Mouse (Mus musculus): ENCODE results near the gene Acot8. TPM values are rescaled to one million over a fixed set of nuclear protein-coding genes. Genes with fewer than 3 reads are reported as not detected.
A peak's percentile ranks its signal among the peaks of the same experiment; 100 is the strongest.

The Acot8 gene
- polyA plus RNA-seq, 1 experiment from 2014 or later: 16.8 TPM

GRCm38 (mm10) chr2:164762593-164762992, 42.1 kb downstream of the Acot8 start:
- Histone ChIP-seq H3K27ac (no peak overlapping the region), H3K27me3 (no peaks in the 10 kb centered on the region), H3K4me2 (no peak overlapping the region), H3K4me3 (no peak overlapping the region), H3K9ac (no peak overlapping the region), H3K9me3 (no peaks in the 10 kb centered on the region), H3K4me1 (no peaks in the 10 kb centered on the region), H3K36me3 (peaks cover 94% of the 10 kb centered on the region)
- no peak for ATAC-seq (ENCODE audit: insufficient number of reproducible peaks, low FRiP score, low TSS enrichment, low read depth)
- WGBS: 91% methylated on average over 7 of the region's 7 CpGs

- Histone ChIP-seq H3K4me2 (no peak overlapping the region), H3K36me3 (peaks cover 94% of the 10 kb centered on the region), H3K9me3 (no peaks in the 10 kb centered on the region), H3K27me3 (no peaks in the 10 kb centered on the region), H3K4me1 (no peaks in the 10 kb centered on the region), H3K9ac (no peak overlapping the region), H3K4me3 (no peak overlapping the region), H3K27ac (no peak overlapping the region)
- WGBS: 92% methylated on average over 4 of the region's 4 CpGs
- ATAC-seq (ENCODE audit: insufficient number of reproducible peaks, low FRiP score, low TSS enrichment, low read depth): no peak
Measured at GRCm38 (mm10) chr2:164761971-164762370, 42.7 kb downstream of the Acot8 start.

GRCm38 (mm10) chr2:164761502-164761901, 43.2 kb downstream of the Acot8 start:
- WGBS: 90% methylated on average over 2 of the region's 2 CpGs
- no peak for ATAC-seq (ENCODE audit: insufficient number of reproducible peaks, low FRiP score, low TSS enrichment, low read depth)

GRCm38 (mm10) chr2:164760059-164760833, 44.4 kb downstream of the Acot8 start:
- Histone ChIP-seq H3K4me2 (no peak overlapping the region), H3K4me1 (no peaks in the 10 kb centered on the region), H3K27ac (no peak overlapping the region), H3K9me3 (no peaks in the 10 kb centered on the region), H3K9ac (no peak overlapping the region), H3K27me3 (no peaks in the 10 kb centered on the region), H3K4me3 (no peak overlapping the region), H3K36me3 (peaks cover 94% of the 10 kb centered on the region)
- no peak for ATAC-seq (ENCODE audit: insufficient number of reproducible peaks, low FRiP score, low TSS enrichment, low read depth)
- WGBS: 88% methylated on average over 4 of the region's 4 CpGs

More at GRCm38 (mm10) chr2:164761502-164761901, 43.2 kb downstream of the Acot8 start:
- H3K27me3 ChIP-seq: no peaks in the 10 kb centered on the region
- no peak overlapping the region for H3K27ac ChIP-seq
- peaks cover 94% of the 10 kb centered on the region for H3K36me3 ChIP-seq
- no peak overlapping the region for H3K4me2 ChIP-seq
- no peaks in the 10 kb centered on the region for H3K4me1 ChIP-seq
- H3K9ac ChIP-seq: no peak overlapping the region
- no peak overlapping the region for H3K4me3 ChIP-seq
- H3K9me3 ChIP-seq: no peaks in the 10 kb centered on the region

GRCm38 (mm10) chr2:164758692-164759091, 46.0 kb downstream of the Acot8 start:
- Histone ChIP-seq H3K4me2 (no peak overlapping the region), H3K9me3 (no peaks in the 10 kb centered on the region), H3K4me1 (no peaks in the 10 kb centered on the region), H3K27me3 (no peaks in the 10 kb centered on the region), H3K9ac (no peak overlapping the region), H3K36me3 (peaks cover 100% of the 10 kb centered on the region), H3K4me3 (no peak overlapping the region), H3K27ac (no peak overlapping the region)
- 66% methylated on average over 1 of the region's 1 CpGs for WGBS
- ATAC-seq (ENCODE audit: insufficient number of reproducible peaks, low FRiP score, low TSS enrichment, low read depth): no peak

GRCm38 (mm10) chr2:164757841-164758240, 46.8 kb downstream of the Acot8 start:
- ATAC-seq (ENCODE audit: insufficient number of reproducible peaks, low FRiP score, low TSS enrichment, low read depth): no peak

GRCm38 (mm10) chr2:164754800-164755199, 49.9 kb downstream of the Acot8 start:
- Histone ChIP-seq H3K27ac (no peak overlapping the region; the same call in 1 of the 2 replicates), H3K36me3 (peaks cover 90% of the 10 kb centered on the region), H3K4me2 (no peak overlapping the region), H3K4me1 (no peaks in the 10 kb centered on the region), H3K27me3 (no peaks in the 10 kb centered on the region), H3K9me3 (no peaks in the 10 kb centered on the region), H3K4me3 (no peak overlapping the region), H3K9ac (no peak overlapping the region)
- ATAC-seq (ENCODE audit: insufficient number of reproducible peaks, low FRiP score, low TSS enrichment, low read depth): no peak
- WGBS: 87% methylated on average over 2 of the region's 2 CpGs

More at GRCm38 (mm10) chr2:164757841-164758240, 46.8 kb downstream of the Acot8 start:
- H3K4me3 ChIP-seq: no peak overlapping the region
- peaks cover 98% of the 10 kb centered on the region for H3K36me3 ChIP-seq
- H3K9me3 ChIP-seq: no peaks in the 10 kb centered on the region
- no peak overlapping the region for H3K9ac ChIP-seq
- H3K4me1 ChIP-seq: no peaks in the 10 kb centered on the region
- 86% methylated on average over 11 of the region's 11 CpGs for WGBS
- no peaks in the 10 kb centered on the region for H3K27me3 ChIP-seq
- no peak overlapping the region for H3K4me2 ChIP-seq
- H3K27ac ChIP-seq: no peak overlapping the region; the same call in 1 of the 2 replicates

- Histone ChIP-seq H3K27me3 (no peaks in the 10 kb centered on the region), H3K4me1 (no peaks in the 10 kb centered on the region), H3K36me3 (peaks cover 88% of the 10 kb centered on the region), H3K9ac (no peak overlapping the region), H3K9me3 (no peaks in the 10 kb centered on the region), H3K27ac (no peak overlapping the region), H3K4me2 (no peak overlapping the region), H3K4me3 (no peak overlapping the region)
- ATAC-seq (ENCODE audit: insufficient number of reproducible peaks, low FRiP score, low TSS enrichment, low read depth): no peak
- 81% methylated on average over 11 of the region's 11 CpGs for WGBS
Measured at GRCm38 (mm10) chr2:164754105-164754504, 50.6 kb downstream of the Acot8 start.

- Histone ChIP-seq H3K27me3 (no peaks in the 10 kb centered on the region), H3K9ac (no peak overlapping the region), H3K4me3 (no peak overlapping the region), H3K4me1 (peaks cover 2% of the 10 kb centered on the region), H3K4me2 (no peak overlapping the region), H3K27ac (no peak overlapping the region), H3K36me3 (peaks cover 84% of the 10 kb centered on the region), H3K9me3 (no peaks in the 10 kb centered on the region)
- no peak for ATAC-seq (ENCODE audit: insufficient number of reproducible peaks, low FRiP score, low TSS enrichment, low read depth)
- 85% methylated on average over 2 of the region's 2 CpGs for WGBS
Measured at GRCm38 (mm10) chr2:164752454-164752853, 52.2 kb downstream of the Acot8 start.

- peaks cover 52% of the 10 kb centered on the region for H3K36me3 ChIP-seq
- no peaks in the 10 kb centered on the region for H3K9me3 ChIP-seq
- no peak overlapping the region for H3K4me2 ChIP-seq
- no peaks in the 10 kb centered on the region for H3K27me3 ChIP-seq
- no peak overlapping the region for H3K9ac ChIP-seq
- no peak for ATAC-seq (ENCODE audit: insufficient number of reproducible peaks, low FRiP score, low TSS enrichment, low read depth)
- WGBS: 87% methylated on average over 6 of the region's 6 CpGs
- peaks cover 17% of the 10 kb centered on the region for H3K4me1 ChIP-seq
- no peak overlapping the region for H3K4me3 ChIP-seq
- no peak overlapping the region for H3K27ac ChIP-seq
Measured at GRCm38 (mm10) chr2:164748991-164749390, 55.7 kb downstream of the Acot8 start.

GRCm38 (mm10) chr2:164748191-164748590, 56.5 kb downstream of the Acot8 start:
- no peak overlapping the region for H3K4me2 ChIP-seq
- 75% methylated on average over 4 of the region's 4 CpGs for whole genome bisulfite sequencing
- ATAC-seq (ENCODE audit: insufficient number of reproducible peaks, low FRiP score, low TSS enrichment, low read depth): no peak
- H3K4me3 ChIP-seq: no peak overlapping the region
- no peak overlapping the region for H3K9ac ChIP-seq
- H3K9me3 ChIP-seq: no peaks in the 10 kb centered on the region
- H3K27me3 ChIP-seq: no peaks in the 10 kb centered on the region
- no peak overlapping the region for H3K27ac ChIP-seq
- H3K4me1 ChIP-seq: peaks cover 22% of the 10 kb centered on the region
- peaks cover 45% of the 10 kb centered on the region for H3K36me3 ChIP-seq

- Histone ChIP-seq H3K4me1 (peaks cover 22% of the 10 kb centered on the region), H3K9ac (peak overlapping the region; percentile 95), H3K9me3 (no peaks in the 10 kb centered on the region), H3K4me2 (peak overlapping the region; percentile 77), H3K36me3 (peaks cover 35% of the 10 kb centered on the region), H3K27ac (peak overlapping the region; percentile 65; the same call in 1 of the 2 replicates), H3K27me3 (no peaks in the 10 kb centered on the region), H3K4me3 (peak overlapping the region; percentile 96)
- ATAC-seq (ENCODE audit: insufficient number of reproducible peaks, low FRiP score, low TSS enrichment, low read depth): no peak
- 45% methylated on average over 8 of the region's 8 CpGs for WGBS
Measured at GRCm38 (mm10) chr2:164746693-164747092, 58.0 kb downstream of the Acot8 start.

Measured in limb, embryonic 15.5 days (tissue).